Mouse (Mus musculus): ENCODE results near the gene Plcb2. TPM values are rescaled to one million over a fixed set of nuclear protein-coding genes. Genes with fewer than 3 reads are reported as not detected.

Gene Plcb2
- polyA plus RNA-seq, 1 experiment = 3.2 TPM

GRCm38 (mm10) chr2:118752792-118753108 is 24.5 kb upstream of the Plcb2 start:
- WGBS = 81% methylated on average over 4 of the region's 4 CpGs
- DNase-seq (ENCODE audit: low read depth, low spot score) = no peak

DNA sequence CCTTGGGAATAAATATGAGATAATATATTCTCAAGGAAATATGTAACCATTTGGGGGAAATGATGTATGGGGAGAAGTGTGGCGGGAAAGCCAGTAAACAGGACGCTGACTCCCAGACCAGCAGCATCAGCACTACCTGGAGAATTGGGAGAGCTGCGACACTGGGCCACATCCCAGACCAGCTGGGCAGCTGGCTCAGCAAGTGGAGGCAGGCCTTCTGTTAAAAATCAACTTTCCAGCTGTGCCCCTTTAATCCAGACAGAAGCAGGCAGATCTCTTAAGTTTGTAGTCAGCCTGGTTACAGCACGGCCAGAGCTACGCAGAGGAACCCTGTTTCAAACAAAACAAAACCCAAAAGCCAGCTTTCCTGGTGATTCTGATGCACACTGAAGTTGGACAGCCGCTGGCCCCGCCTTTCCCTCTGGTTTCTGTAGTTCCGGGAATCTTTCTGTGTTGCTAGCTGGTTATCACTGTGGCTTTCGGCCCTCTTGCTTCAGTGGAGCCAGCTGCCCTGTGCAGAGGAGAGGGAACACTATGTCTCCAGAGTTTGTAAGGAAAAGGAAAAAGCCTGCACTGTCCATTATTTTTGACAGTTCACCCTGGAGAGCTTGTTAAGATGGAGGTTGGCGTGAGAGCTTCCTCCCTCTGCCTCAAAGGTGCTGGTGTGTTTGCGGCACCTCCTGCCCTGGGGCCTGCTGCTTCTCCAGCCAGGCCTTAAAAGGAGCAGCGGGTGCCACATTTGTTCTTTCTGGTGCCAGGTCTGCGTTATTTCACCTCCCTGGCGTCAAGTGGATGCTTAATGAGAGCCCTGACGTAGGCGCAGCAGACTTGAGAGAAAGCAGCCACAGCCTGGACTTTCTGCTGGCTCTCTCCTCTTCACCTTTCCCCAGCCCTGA is 23.9 kb upstream of the Plcb2 start:
- DNase-seq (ENCODE audit: low read depth, low spot score) = no peak
- WGBS = 72% methylated on average over 16 of the region's 16 CpGs

DNA sequence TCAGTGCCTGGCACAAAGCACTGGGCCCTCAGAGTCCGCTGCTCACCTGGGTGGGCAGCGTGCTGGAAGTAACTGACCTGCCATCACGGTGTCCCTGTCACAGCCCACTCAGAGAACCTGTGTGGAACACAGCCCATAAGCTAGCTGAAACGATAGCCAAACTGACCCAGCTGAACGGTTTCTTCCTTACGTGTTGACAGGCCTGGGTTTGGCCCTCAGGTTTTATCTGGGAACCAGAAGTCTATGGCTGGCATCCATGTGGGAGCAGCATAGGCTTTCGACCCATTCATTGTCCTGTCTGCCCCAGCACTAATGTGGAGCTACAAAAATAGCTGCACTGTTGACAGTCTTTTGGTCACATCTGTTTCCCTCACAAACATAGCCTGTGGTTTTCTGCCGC is 22.2 kb upstream of the Plcb2 start:
- 76% methylated on average over 8 of the region's 8 CpGs for WGBS
- DNase-seq (ENCODE audit: low read depth, low spot score) = no peak

GRCm38 (mm10) chr2:118749341-118749884 is 21.2 kb upstream of the Plcb2 start:
- no peak for DNase-seq (ENCODE audit: low read depth, low spot score)
- 61% methylated on average over 10 of the region's 10 CpGs for WGBS

DNA sequence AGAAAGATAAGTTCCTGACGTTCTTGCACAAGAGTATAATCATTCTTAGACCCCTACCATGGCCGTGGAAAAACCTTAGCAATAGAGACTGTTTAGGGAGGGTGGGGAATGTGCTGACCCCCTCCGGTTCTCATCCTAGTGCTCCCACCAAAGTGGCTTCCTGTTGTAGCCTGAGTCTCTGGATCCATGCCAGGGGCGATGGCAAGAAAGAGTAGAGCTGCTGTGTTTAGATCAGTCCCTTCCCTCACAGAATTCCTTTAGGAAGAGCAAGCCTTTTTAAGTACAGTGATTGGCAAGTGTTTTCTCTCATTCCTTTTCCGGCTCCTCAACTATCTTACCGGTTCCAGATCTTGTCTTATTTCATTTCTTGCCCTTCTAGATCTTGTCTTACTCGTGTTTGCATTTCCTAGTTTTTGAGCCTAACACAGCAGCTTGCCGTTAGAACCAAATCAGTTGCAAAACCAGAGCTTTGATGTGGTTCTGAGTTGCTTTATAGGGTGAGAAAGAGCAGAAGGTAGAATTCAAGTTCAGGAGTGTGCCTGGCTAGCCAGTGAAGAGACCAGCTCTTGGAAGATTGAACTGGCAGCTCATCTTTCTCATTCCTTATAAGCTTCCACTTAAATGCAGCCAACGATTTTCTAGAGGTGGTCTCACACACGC is 19.2 kb upstream of the Plcb2 start:
- WGBS = 26% methylated on average over 10 of the region's 10 CpGs
- no peak for DNase-seq (ENCODE audit: low read depth, low spot score)

GRCm38 (mm10) chr2:118745915-118746901 is 18.0 kb upstream of the Plcb2 start:
- WGBS = 2% methylated on average over 111 of the region's 113 CpGs
- no peak for DNase-seq (ENCODE audit: low read depth, low spot score)

- 2% methylated on average over 57 of the region's 57 CpGs for WGBS
- no peak for DNase-seq (ENCODE audit: low read depth, low spot score)
These were observed 17.1 kb upstream of the Plcb2 start, which contains the start of gene Inafm2 for GRCm38 (mm10) chr2:118745232-118745884. Gene Inafm2 (plus strand): TSS chr2:118745758.

DNA sequence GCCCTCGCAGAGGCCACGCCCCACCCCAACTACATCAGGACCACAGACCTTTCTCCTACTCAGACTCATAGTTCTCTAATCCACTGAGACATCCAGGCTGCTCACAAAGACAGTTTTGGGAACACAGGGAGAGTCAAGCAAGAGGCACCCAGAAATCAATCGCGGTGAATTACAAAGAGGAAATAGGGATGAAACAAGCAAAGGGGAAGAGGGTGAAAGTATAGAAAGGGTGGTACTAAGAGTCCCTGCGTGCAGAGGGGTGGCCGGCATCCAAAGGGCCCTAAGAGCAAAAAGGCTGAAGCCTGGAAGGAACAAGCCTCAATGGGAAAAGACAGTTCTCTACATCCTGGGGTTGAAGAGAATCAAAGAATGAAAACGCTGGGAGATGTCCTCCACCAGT is 16.4 kb upstream of the Plcb2 start:
- WGBS = 36% methylated on average over 7 of the region's 7 CpGs
- DNase-seq (ENCODE audit: low read depth, low spot score) = no peak

- DNase-seq (ENCODE audit: low read depth, low spot score) = no peak
These were observed 15.2 kb upstream of the Plcb2 start for GRCm38 (mm10) chr2:118743261-118743943.

DNA sequence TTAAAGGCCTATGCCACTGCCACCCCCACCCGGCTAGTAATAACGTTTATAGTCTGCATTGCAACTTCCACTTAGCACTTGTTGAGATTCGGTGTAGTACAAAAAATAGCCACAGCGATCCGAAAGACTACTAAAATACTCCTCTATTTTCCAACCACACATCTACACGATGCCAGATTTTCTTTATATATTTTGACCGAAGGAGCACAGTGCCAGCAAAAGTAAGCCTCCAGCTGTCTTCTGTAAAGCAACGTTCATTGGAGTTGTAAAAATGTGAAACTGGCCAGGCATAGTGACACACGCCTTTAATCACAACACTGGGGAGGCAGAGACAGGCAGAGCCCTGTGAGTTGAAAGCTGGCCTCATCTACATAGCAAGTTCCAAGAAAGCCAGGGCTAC is 12.9 kb upstream of the Plcb2 start:
- DNase-seq (ENCODE audit: low read depth, low spot score) = no peak
- 35% methylated on average over 9 of the region's 9 CpGs for WGBS

More at GRCm38 (mm10) chr2:118743261-118743943, 15.2 kb upstream of the Plcb2 start:
- WGBS = 24% methylated on average over 8 of the region's 8 CpGs

DNA sequence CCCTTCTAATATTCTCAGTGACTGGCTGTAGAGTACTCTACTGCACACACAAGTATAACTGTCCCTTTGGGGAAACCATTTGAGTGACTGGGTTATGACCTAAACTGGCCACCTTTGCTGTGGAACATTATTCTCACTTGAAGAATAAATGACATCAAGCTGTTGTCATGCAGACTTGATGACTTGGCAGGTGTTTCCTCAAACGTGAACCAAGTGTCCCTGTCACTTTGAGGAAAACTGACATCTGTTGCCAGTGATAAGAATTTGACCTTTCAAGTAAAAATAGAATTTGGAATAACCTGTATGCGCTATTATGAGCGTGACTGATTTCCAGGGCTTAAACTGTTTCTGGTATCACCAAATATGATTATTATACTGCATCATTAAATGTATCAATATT is 12.1 kb upstream of the Plcb2 start:
- 66% methylated on average over 3 of the region's 3 CpGs for WGBS
- no peak for DNase-seq (ENCODE audit: low read depth, low spot score)

GRCm38 (mm10) chr2:118733341-118733740 is 5.1 kb upstream of the Plcb2 start:
- WGBS = 59% methylated on average over 5 of the region's 5 CpGs
- DNase-seq (ENCODE audit: low read depth, low spot score) = no peak

DNA sequence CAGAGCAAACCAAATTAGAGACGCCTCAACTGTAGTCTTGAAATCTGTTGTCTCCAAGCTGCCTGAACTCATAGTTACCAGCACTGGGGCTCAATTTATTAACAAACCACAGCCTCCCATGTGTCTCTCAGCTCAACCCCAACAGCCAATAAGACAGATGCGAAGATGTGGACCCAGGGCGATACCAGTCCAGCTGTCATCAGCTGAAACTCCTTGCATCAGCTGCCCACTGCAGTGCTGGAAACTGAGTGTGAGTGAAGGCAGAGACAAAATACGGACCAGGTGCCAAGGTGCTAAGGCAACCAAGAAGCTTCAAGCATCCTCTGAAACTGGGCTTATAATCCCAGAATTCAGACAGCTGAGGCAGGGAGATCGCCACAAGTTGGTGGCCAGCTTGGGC is 3.7 kb upstream of the Plcb2 start:
- 80% methylated on average over 5 of the region's 5 CpGs for WGBS
- DNase-seq (ENCODE audit: low read depth, low spot score) = no peak

DNA sequence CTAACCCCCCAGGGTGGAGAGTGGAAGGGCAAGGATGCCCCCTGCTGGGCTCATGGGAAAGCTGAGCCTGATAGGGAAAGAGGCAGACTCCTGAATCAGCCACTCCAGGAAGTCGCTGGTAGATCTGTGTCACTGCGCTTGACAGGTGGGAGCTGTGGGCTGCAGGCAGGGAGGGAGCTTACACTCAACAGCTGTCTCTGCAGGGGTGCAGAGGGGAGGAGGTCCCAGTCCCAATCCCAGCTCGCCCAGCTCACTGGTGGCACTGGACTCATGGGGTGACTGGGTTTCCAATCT is 2.3 kb upstream of the Plcb2 start:
- DNase-seq (ENCODE audit: low read depth, low spot score) = no peak
- WGBS = 7% methylated on average over 3 of the region's 3 CpGs

- no peak for DNase-seq (ENCODE audit: low read depth, low spot score)
These were observed 1.8 kb upstream of the Plcb2 start for GRCm38 (mm10) chr2:118729816-118730621.

GRCm38 (mm10) chr2:118729194-118729593 is 956 bp upstream of the Plcb2 start:
- no peak for DNase-seq (ENCODE audit: low read depth, low spot score)
- 57% methylated on average over 4 of the region's 4 CpGs for WGBS

More at GRCm38 (mm10) chr2:118729816-118730621, 1.8 kb upstream of the Plcb2 start:
- 27% methylated on average over 8 of the region's 8 CpGs for WGBS

- no peak for DNase-seq (ENCODE audit: low read depth, low spot score)
- 38% methylated on average over 9 of the region's 9 CpGs for WGBS
These were observed 327 bp downstream of the Plcb2 start for GRCm38 (mm10) chr2:118727911-118728310.

GRCm38 (mm10) chr2:118726873-118727272 is 1.4 kb downstream of the Plcb2 start:
- no peak for DNase-seq (ENCODE audit: low read depth, low spot score)
- WGBS = 93% methylated on average over 2 of the region's 2 CpGs
